Mouse (Mus musculus) intestine, embryonic 15.5 days (tissue): ENCODE measurements around the gene Capg. TPM values are rescaled to one million over a fixed set of nuclear protein-coding genes. Genes with fewer than 3 reads are reported as not detected.

ENCODE experiments used
- ATAC-seq: fragments of 200-750 bp; cut with Nextera tagmentation; 2 replicates; pipeline ENCODE4 v1.8.0; 2017; ENCODE audit warnings: moderate TSS enrichment, moderate library complexity
- H3K27ac ChIP-seq: fragments of 300-500 bp; sonication (generic); 2 replicates; pipeline ENCODE4 v1.5.1; 2015; ENCODE audit warnings: mild to moderate bottlenecking, inconsistent platforms
- H3K27me3 ChIP-seq: fragments of 300-500 bp; sonication (generic); replicated peaks from 2 replicates; pipeline ENCODE4 v1.6.1; 2015; ENCODE audit warnings: inconsistent platforms
- H3K36me3 ChIP-seq: fragments of 300-500 bp; sonication (generic); 2 replicates; pipeline ENCODE4 v1.6.1; 2015; ENCODE audit warnings: inconsistent platforms
- H3K4me1 ChIP-seq: fragments of 300-500 bp; sonication (generic); replicated peaks from 2 replicates; pipeline ENCODE4 v1.6.1; 2015; ENCODE audit warnings: inconsistent platforms
- H3K4me2 ChIP-seq: fragments of 300-500 bp; sonication (generic); replicated peaks from 2 replicates; pipeline ENCODE4 v1.6.1; 2015; ENCODE audit warnings: mild to moderate bottlenecking, inconsistent platforms
- H3K4me3 ChIP-seq: fragments of 300-500 bp; sonication (generic); replicated peaks from 2 replicates; pipeline ENCODE4 v1.5.1; 2015; ENCODE audit warnings: inconsistent platforms
- H3K9ac ChIP-seq: fragments of 300-500 bp; sonication (generic); 2 replicates; pipeline ENCODE4 v1.6.1; 2015; ENCODE audit warnings: inconsistent platforms
- H3K9me3 ChIP-seq: fragments of 300-500 bp; sonication (generic); 2 replicates; pipeline ENCODE4 v1.6.1; 2016; ENCODE audit warnings: inconsistent platforms
- WGBS: fragments of 180-500 bp; shearing (Covaris S2); methylation state at CpG from one replicate; pipeline ENCODE4 v1.1.7; 2015; 5-methylcytosine and 5-hydroxymethylcytosine counted together
- polyA plus RNA-seq: library from polyadenylated mRNA; unstranded; fragments of >200 nt; fragmentation: Nextera tagmentation; extraction: Ambion mirVana; gene quantifications from 2 replicates; pipeline ENCODE4 v1.2.1, GENCODE M21; 2015

The Capg gene
- polyA plus RNA-seq, 1 experiment from 2014 or later = 33.5 TPM

DNA sequence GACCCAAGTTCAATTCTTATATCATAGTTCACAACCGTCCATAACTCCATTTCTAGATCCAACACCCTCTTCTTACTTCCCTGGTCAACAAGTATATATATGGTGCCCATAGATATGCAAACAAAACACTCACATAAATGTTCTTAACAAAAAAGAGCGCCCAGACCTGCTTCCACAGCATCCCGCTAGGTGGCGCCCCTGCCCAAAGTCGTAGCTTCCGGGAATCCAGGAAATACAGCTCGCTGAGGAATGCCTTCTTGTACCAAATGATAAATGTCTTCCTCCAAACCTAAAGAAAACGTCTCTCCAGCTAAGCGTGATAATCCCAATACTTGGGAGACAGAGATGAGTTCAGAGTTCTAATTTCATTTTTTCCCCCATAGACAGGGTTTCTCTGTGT, 9.0 kb upstream of the Capg start:
- Histone ChIP-seq H3K36me3 (no peaks in the 10 kb centered on the region), H3K27ac (no peak overlapping the region), H3K4me3 (no peak overlapping the region), H3K4me1 (peaks cover 13% of the 10 kb centered on the region), H3K4me2 (0 out of 2 replicates have a peak overlapping the region, but pooled peaks have one; percentile 10), H3K27me3 (no peaks in the 10 kb centered on the region), H3K9me3 (no peaks in the 10 kb centered on the region), H3K9ac (no peak overlapping the region)
- no peak for ATAC-seq
- WGBS = 2% methylated on average over 9 of the region's 9 CpGs

DNA sequence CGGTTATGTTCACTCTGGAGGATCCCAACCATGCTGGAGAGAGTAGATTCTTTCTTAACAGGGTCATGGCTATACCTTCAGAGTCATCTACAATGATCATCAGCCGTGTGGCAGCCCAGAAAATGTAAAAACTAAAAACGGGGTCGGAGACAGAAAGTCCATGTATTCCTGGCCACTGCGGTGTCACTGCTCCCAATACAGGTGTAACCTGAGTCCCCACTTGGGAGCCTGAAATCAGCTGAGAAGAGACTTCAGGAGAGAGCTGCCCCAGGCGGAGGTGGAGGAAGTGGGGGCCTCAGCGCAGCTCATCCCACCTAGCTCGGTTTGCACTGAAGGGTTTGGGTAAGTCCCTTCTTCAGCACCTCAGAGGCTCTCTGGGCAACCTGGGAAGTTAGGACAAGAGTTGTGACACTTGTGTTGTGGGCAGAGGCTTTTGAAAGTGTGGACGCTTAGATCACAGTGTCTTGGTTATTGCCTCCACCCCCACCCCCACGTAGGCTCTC, 6.1 kb upstream of the Capg start:
- Histone ChIP-seq H3K36me3 (no peaks in the 10 kb centered on the region), H3K9me3 (no peaks in the 10 kb centered on the region), H3K27me3 (no peaks in the 10 kb centered on the region), H3K4me2 (peak overlapping the region; percentile 76), H3K9ac (0 out of 2 replicates have a peak overlapping the region, but pooled peaks have one; percentile 50), H3K4me3 (peak overlapping the region; percentile 53), H3K27ac (peak overlapping the region; percentile 5; the same call in 1 of the 2 replicates), H3K4me1 (peaks cover 13% of the 10 kb centered on the region)
- no peak; the same call in 1 of the 2 replicates for ATAC-seq
- 49% methylated on average over 10 of the region's 10 CpGs for WGBS

- Histone ChIP-seq H3K9me3 (no peaks in the 10 kb centered on the region), H3K4me2 (peak overlapping the region; percentile 76), H3K36me3 (no peaks in the 10 kb centered on the region), H3K4me3 (peak overlapping the region; percentile 53), H3K27me3 (no peaks in the 10 kb centered on the region), H3K9ac (peak overlapping the region; percentile 50), H3K4me1 (peaks cover 13% of the 10 kb centered on the region), H3K27ac (peak overlapping the region; percentile 5; the same call in 1 of the 2 replicates)
- ATAC-seq = peak; percentile 98
- WGBS = 0% methylated on average over 16 of the region's 16 CpGs
Observed at GRCm38 (mm10) chr6:72538562-72539031, 5.6 kb upstream of the Capg start.

GRCm38 (mm10) chr6:72543265-72543850, 833 bp upstream of the Capg start:
- 74% methylated on average over 12 of the region's 12 CpGs for WGBS
- ATAC-seq = no peak
- H3K27ac ChIP-seq = no peak overlapping the region

DNA sequence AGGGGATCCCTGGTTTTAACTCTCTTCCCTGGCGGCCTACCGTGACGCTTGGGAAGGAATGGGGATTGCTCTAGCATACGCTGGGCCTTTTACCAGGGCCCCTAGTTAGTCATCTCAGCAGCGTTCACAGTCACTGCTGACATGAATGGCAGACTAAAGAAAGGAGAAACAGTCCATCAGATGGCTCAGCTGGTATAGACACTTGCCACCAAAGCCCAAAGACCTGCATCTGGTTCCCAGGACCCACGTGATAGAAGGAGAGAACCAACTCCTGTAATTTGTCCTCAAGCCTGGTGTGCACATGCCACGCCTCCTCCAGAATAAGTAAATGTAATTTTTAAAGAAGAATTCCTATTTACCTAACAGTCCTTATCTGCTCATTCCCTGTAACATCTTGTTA, 1.2 kb downstream of the Capg start:
- Histone ChIP-seq H3K36me3 (no peaks in the 10 kb centered on the region), H3K4me3 (no peak overlapping the region), H3K9ac (no peak overlapping the region), H3K27me3 (no peaks in the 10 kb centered on the region), H3K4me2 (no peak overlapping the region), H3K27ac (no peak overlapping the region), H3K9me3 (no peaks in the 10 kb centered on the region), H3K4me1 (peaks cover 21% of the 10 kb centered on the region)
- ATAC-seq = no peak
- 67% methylated on average over 7 of the region's 7 CpGs for WGBS

More at GRCm38 (mm10) chr6:72543265-72543850, 833 bp upstream of the Capg start:
- no peaks in the 10 kb centered on the region for H3K27me3 ChIP-seq
- H3K4me3 ChIP-seq = no peak overlapping the region
- H3K4me1 ChIP-seq = peaks cover 15% of the 10 kb centered on the region
- H3K9ac ChIP-seq = no peak overlapping the region
- H3K4me2 ChIP-seq = no peak overlapping the region
- H3K9me3 ChIP-seq = no peaks in the 10 kb centered on the region
- no peaks in the 10 kb centered on the region for H3K36me3 ChIP-seq

- no peak overlapping the region for H3K9ac ChIP-seq
- WGBS = 95% methylated on average over 2 of the region's 2 CpGs
- no peak for ATAC-seq
- no peak overlapping the region for H3K4me2 ChIP-seq
- H3K4me3 ChIP-seq = no peak overlapping the region
- peaks cover 32% of the 10 kb centered on the region for H3K4me1 ChIP-seq
- no peaks in the 10 kb centered on the region for H3K9me3 ChIP-seq
- H3K27ac ChIP-seq = no peak overlapping the region
- no peaks in the 10 kb centered on the region for H3K27me3 ChIP-seq
- H3K36me3 ChIP-seq = no peaks in the 10 kb centered on the region
Observed at GRCm38 (mm10) chr6:72547121-72547520, 2.9 kb downstream of the Capg start.

- ATAC-seq = no peak
- Histone ChIP-seq H3K9ac (no peak overlapping the region), H3K4me1 (peaks cover 38% of the 10 kb centered on the region), H3K4me2 (no peak overlapping the region), H3K36me3 (no peaks in the 10 kb centered on the region), H3K9me3 (no peaks in the 10 kb centered on the region), H3K27me3 (no peaks in the 10 kb centered on the region), H3K27ac (no peak overlapping the region), H3K4me3 (no peak overlapping the region)
- WGBS = 65% methylated on average over 3 of the region's 3 CpGs
Observed at GRCm38 (mm10) chr6:72547862-72548261, 3.7 kb downstream of the Capg start.

DNA sequence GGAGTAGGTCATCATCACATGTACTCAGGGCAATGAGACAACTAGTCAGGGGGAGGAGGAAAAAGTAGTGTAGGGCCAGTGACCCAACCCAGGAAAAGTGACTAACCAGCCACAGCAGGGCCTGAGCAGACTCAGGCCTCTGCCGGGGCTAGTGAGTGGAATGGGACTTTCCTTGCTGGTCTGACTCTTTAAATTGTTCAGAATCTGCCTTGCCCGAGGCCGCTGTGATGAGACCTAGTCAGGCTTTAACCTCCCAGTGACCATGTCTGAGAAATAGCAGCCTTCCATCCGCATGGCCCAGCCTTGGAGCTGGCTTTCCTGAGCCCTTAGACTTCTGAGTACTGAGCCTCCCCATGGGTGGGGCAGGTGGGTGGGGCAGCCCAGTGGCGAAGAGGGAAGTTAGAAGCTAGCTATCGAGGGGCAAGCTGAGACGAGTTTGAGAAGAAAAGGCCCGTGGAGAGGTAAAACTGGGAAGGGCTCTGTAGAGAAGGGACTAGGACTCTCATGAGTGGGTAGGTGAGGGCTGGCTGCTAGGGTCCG, 4.9 kb downstream of the Capg start:
- H3K9me3 ChIP-seq = no peaks in the 10 kb centered on the region
- no peak overlapping the region for H3K4me3 ChIP-seq
- H3K4me1 ChIP-seq = peaks cover 41% of the 10 kb centered on the region
- H3K36me3 ChIP-seq = no peaks in the 10 kb centered on the region
- H3K9ac ChIP-seq = no peak overlapping the region
- peak overlapping the region; percentile 19; the same call in 1 of the 2 replicates for H3K4me2 ChIP-seq
- WGBS = 53% methylated on average over 9 of the region's 9 CpGs
- H3K27ac ChIP-seq = no peak overlapping the region
- ATAC-seq = peak; percentile 53
- H3K27me3 ChIP-seq = no peaks in the 10 kb centered on the region

DNA sequence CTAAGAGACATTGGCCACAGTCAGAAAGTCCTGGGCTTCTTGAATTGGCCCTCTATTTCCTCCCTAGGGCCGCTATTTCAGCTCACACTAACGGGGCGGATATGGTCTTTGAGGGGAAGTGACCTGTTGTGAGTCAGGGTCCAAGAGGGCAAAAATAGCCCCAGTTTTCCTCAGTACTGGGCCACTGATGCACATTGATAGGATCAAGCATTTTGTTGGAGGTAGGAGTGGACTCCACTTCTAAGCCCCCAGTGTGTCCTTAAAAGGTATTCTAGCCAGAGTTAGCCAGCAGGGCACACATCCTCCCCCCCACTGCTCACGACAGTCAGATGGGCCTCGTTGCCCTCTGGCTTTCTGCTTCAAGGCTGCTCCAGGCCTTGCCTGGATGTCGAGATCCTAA, 5.8 kb downstream of the Capg start:
- H3K27me3 ChIP-seq = no peaks in the 10 kb centered on the region
- H3K36me3 ChIP-seq = no peaks in the 10 kb centered on the region
- no peak overlapping the region for H3K4me3 ChIP-seq
- ATAC-seq = no peak
- H3K9ac ChIP-seq = no peak overlapping the region
- H3K9me3 ChIP-seq = no peaks in the 10 kb centered on the region
- H3K27ac ChIP-seq = no peak overlapping the region
- H3K4me1 ChIP-seq = peaks cover 37% of the 10 kb centered on the region
- no peak overlapping the region for H3K4me2 ChIP-seq
- WGBS = 69% methylated on average over 6 of the region's 6 CpGs

DNA sequence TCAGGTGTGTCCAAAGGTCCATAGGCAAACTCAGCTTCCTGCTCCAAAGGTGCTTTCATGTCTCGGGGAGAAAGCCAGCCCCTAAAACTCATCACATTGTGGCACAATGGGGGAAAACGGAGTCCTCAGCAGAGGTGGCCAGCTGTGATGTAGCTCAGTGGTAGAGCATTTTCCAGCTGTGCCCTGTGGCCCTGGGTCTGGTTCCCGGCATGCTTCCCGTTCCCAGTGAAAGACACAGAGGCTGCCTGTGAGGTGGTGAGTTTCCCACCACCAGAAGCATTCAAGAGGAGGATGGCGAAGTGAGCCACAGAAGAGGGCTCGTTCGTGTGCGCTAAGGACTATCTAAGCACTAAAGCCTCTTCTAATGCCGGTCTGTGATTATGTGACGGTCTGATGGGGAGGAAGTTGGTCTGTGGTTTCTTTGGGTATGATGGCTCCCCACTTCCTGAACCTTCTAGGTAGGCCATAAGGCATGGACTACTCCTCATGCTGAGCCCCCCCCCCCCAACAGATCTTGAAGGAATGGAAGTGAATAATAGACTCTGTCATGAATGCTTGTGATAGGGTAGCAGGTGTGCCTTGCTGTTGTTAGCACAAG, 6.4 kb downstream of the Capg start:
- no peak for ATAC-seq
- no peaks in the 10 kb centered on the region for H3K9me3 ChIP-seq
- H3K36me3 ChIP-seq = no peaks in the 10 kb centered on the region
- no peak overlapping the region for H3K27ac ChIP-seq
- no peaks in the 10 kb centered on the region for H3K27me3 ChIP-seq
- WGBS = 85% methylated on average over 10 of the region's 10 CpGs
- H3K9ac ChIP-seq = no peak overlapping the region
- H3K4me2 ChIP-seq = no peak overlapping the region
- H3K4me1 ChIP-seq = peaks cover 35% of the 10 kb centered on the region
- H3K4me3 ChIP-seq = no peak overlapping the region

DNA sequence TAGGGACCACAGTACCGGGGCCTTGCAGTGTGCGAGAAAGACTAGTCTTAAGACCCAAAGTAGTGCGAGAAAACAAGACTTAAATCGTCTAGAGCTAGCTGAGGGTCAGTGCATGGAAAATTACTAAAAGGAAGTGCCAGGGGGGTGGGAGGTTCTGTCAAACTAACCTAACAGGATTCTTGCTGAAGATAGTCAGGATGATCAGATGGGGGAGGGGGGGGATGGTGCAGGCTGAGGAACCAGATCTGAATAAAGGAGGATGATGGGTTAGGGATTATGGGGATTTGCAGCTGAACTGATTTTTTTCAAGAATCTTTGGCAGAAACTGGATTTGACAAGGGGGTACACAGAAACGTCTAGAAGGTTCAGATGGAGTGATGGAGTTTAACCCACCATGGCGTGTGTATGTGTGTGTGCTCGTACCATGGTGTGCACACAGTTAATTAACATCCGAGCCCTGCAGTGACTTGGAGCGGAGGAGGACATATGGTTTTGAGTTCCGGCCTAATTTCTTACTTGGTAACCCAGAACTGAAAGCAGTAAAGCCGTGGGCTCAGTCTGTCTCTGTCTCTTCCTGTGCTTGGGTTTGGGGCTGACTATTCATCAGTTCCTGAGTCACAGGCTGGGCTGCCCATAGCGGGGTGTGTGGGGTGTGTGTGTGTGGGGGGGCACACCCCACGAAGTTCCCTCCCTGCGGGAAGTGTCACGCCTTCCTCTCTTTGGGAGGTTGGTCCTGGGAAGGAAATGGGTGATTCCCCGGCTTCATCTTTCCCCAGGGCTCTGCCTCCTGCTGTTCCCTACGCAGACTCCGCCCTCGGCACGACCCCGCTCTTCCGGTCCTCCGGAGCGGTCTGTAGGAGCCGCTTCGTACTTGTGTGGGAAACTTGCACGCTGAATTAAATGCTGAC, 8.2 kb downstream of the Capg start:
- 12% methylated on average over 27 of the region's 27 CpGs for WGBS
- H3K4me2 ChIP-seq = peak overlapping the region; percentile 71
- H3K36me3 ChIP-seq = no peaks in the 10 kb centered on the region
- peak overlapping the region; percentile 51 for H3K9ac ChIP-seq
- H3K27ac ChIP-seq = peak overlapping the region; percentile 86
- no peaks in the 10 kb centered on the region for H3K27me3 ChIP-seq
- ATAC-seq = peak; percentile 91
- no peaks in the 10 kb centered on the region for H3K9me3 ChIP-seq
- H3K4me1 ChIP-seq = peaks cover 35% of the 10 kb centered on the region
- peak overlapping the region; percentile 30 for H3K4me3 ChIP-seq

- H3K9ac ChIP-seq = peak overlapping the region; percentile 51
- no peaks in the 10 kb centered on the region for H3K9me3 ChIP-seq
- ATAC-seq = peak; percentile 52
- H3K36me3 ChIP-seq = no peaks in the 10 kb centered on the region
- peaks cover 35% of the 10 kb centered on the region for H3K4me1 ChIP-seq
- H3K27ac ChIP-seq = peak overlapping the region; percentile 86
- H3K4me2 ChIP-seq = peak overlapping the region; percentile 71
- no peaks in the 10 kb centered on the region for H3K27me3 ChIP-seq
- 15% methylated on average over 8 of the region's 8 CpGs for WGBS
- H3K4me3 ChIP-seq = peak overlapping the region; percentile 30
Observed at GRCm38 (mm10) chr6:72553079-72553412, 8.9 kb downstream of the Capg start.
